Mouse (Mus musculus): ENCODE measurements around the gene Phf24. TPM values are rescaled to one million over a fixed set of nuclear protein-coding genes. Genes with fewer than 3 reads are reported as not detected.

Phf24 gene
- total and polyA plus RNA-seq, 3 experiments: 0.31 to 0.92 TPM; not detected in 1

- H3K9me3 ChIP-seq (replicated peaks; ENCODE audit: insufficient read depth, low read length): no peaks in the 10 kb centered on the region
- no peaks in the 10 kb centered on the region for H3K4me1 ChIP-seq (ENCODE audit: control insufficient read depth in 1 of 2, insufficient read depth in 2 of 2, low read length in 2 of 2)
- TF ChIP-seq ZC3H11A (IDR thresholded peaks at IDR 0.05; ENCODE audit: low read depth, low read length): peak; percentile 64
- TF ChIP-seq CTCF (IDR thresholded peaks at IDR 0.05 in 2 of 3, conservative IDR thresholded peaks at IDR 0.05 in 1 of 3; ENCODE audit: control insufficient read depth in 1 of 3, insufficient read depth in 1 of 3, low read depth in 2 of 3, low read length in 3 of 3, poor library complexity in 1 of 3, severe bottlenecking in 1 of 3): peak; percentile 62 to 83 (median 82)
- no peak for TF ChIP-seq MAFK (IDR thresholded peaks at IDR 0.05; ENCODE audit: borderline replicate concordance, low read depth, low read length)
- TF ChIP-seq RAD21 (IDR thresholded peaks at IDR 0.05; ENCODE audit: low read depth, low read length): peak; percentile 69
- TF ChIP-seq CHD1 (IDR thresholded peaks at IDR 0.05; ENCODE audit: low read depth, low read length): no peak
- TF ChIP-seq SMC3 (IDR thresholded peaks at IDR 0.05; ENCODE audit: low read depth, low read length): peak; percentile 83
- no peak overlapping the region for H3K9ac ChIP-seq (ENCODE audit: control insufficient read depth, low read depth, low read length, poor library complexity, severe bottlenecking)
- no peak overlapping the region for H3K27ac ChIP-seq (ENCODE audit: control insufficient read depth, low read depth, low read length)
- peak; percentile 89 for DNase-seq (ENCODE audit: low read depth, low spot score)
- no peaks in the 10 kb centered on the region for H3K79me2 ChIP-seq (ENCODE audit: control insufficient read depth, insufficient read depth, low read length, poor library complexity)
- no peaks in the 10 kb centered on the region for H3K27me3 ChIP-seq (ENCODE audit: control insufficient read depth in 1 of 2, insufficient read depth in 2 of 2, low read length in 2 of 2)
- H3K36me3 ChIP-seq (ENCODE audit: control insufficient read depth in 1 of 2, insufficient read depth in 2 of 2, low read length in 2 of 2): no peaks in the 10 kb centered on the region
- no peak overlapping the region for H3K4me3 ChIP-seq (ENCODE audit: control insufficient read depth in 1 of 2, insufficient read depth in 1 of 2, low read depth in 2 of 2, low read length in 2 of 2)
Observed at GRCm38 (mm10) chr4:42965039-42965719, 48.7 kb downstream of the Phf24 start.

- no peak for TF ChIP-seq ELF1 (IDR thresholded peaks at IDR 0.05; ENCODE audit: low read depth, low read length)
- Histone ChIP-seq H3K9ac (ENCODE audit: control insufficient read depth, low read depth, low read length, poor library complexity, severe bottlenecking) (no peak within 1 kb of the TSS), H3K36me3 (ENCODE audit: control insufficient read depth in 1 of 2, insufficient read depth in 2 of 2, low read length in 2 of 2) (no peaks in the 10 kb centered on the region), H3K9me3 (replicated peaks; ENCODE audit: insufficient read depth, low read length) (no peaks in the 10 kb centered on the region), H3K4me1 (ENCODE audit: control insufficient read depth in 1 of 2, insufficient read depth in 2 of 2, low read length in 2 of 2) (no peaks in the 10 kb centered on the region), H3K27me3 (ENCODE audit: control insufficient read depth in 1 of 2, insufficient read depth in 2 of 2, low read length in 2 of 2) (no peaks in the 10 kb centered on the region), H3K27ac (ENCODE audit: control insufficient read depth, low read depth, low read length) (no peak within 1 kb of the TSS), H3K79me2 (ENCODE audit: control insufficient read depth, insufficient read depth, low read length, poor library complexity) (no peaks in the 10 kb centered on the region), H3K4me3 (ENCODE audit: control insufficient read depth in 1 of 2, insufficient read depth in 1 of 2, low read depth in 2 of 2, low read length in 2 of 2) (no peak within 1 kb of the TSS)
- no peak for DNase-seq (ENCODE audit: low read depth, low spot score)
Observed at GRCm38 (mm10) chr4:42969304-42969703, 52.8 kb downstream of the Phf24 start, which contains the start of gene 1700022I11Rik. Gene 1700022I11Rik, plus strand, starts transcription at chr4:42969604.

GRCm38 (mm10) chr4:42972952-42973351, 56.5 kb downstream of the Phf24 start:
- no peaks in the 10 kb centered on the region for H3K27me3 ChIP-seq (ENCODE audit: control insufficient read depth in 1 of 2, insufficient read depth in 2 of 2, low read length in 2 of 2)
- H3K36me3 ChIP-seq (ENCODE audit: control insufficient read depth in 1 of 2, insufficient read depth in 2 of 2, low read length in 2 of 2): peaks cover 1 to 2% of the 10 kb centered on the region in 2 experiments; a peak in 2 of 4 replicates
- H3K9me3 ChIP-seq (replicated peaks; ENCODE audit: insufficient read depth, low read length): no peaks in the 10 kb centered on the region
- TF ChIP-seq RAD21 (IDR thresholded peaks at IDR 0.05; ENCODE audit: low read depth, low read length) (no peak), MAX (IDR thresholded peaks at IDR 0.05; ENCODE audit: low read length) (no peak), UBTF (IDR thresholded peaks at IDR 0.05; ENCODE audit: borderline replicate concordance, insufficient read depth, low read depth, low read length) (no peak), GABPA (IDR thresholded peaks at IDR 0.05; ENCODE audit: low read depth, low read length) (no peak), USF2 (IDR thresholded peaks at IDR 0.05; ENCODE audit: borderline replicate concordance in 1 of 2, insufficient read depth in 1 of 2, low read depth in 1 of 2, low read length in 2 of 2) (no peak), ETS1 (IDR thresholded peaks at IDR 0.05; ENCODE audit: low read depth, low read length) (no peak), MAFK (IDR thresholded peaks at IDR 0.05; ENCODE audit: borderline replicate concordance, low read depth, low read length) (no peak), TCF12 (IDR thresholded peaks at IDR 0.05; ENCODE audit: low read depth, low read length) (no peak), TAL1 (IDR thresholded peaks at IDR 0.05; ENCODE audit: low read length) (no peak), NRF1 (IDR thresholded peaks at IDR 0.05; ENCODE audit: insufficient read depth, low read depth, low read length, poor library complexity, severe bottlenecking) (no peak), ZNF384 (IDR thresholded peaks at IDR 0.05; ENCODE audit: low read depth, low read length) (no peak), MAZ (IDR thresholded peaks at IDR 0.05; ENCODE audit: low read depth, low read length) (no peak), ZMIZ1 (IDR thresholded peaks at IDR 0.05; ENCODE audit: low read depth, low read length) (no peak), POLR2AphosphoS5 (IDR thresholded peaks at IDR 0.05; ENCODE audit: borderline replicate concordance, low read depth, low read length) (no peak), CTCF (IDR thresholded peaks at IDR 0.05 in 2 of 3, conservative IDR thresholded peaks at IDR 0.05 in 1 of 3; ENCODE audit: control insufficient read depth in 1 of 3, insufficient read depth in 1 of 3, low read depth in 2 of 3, low read length in 3 of 3, poor library complexity in 1 of 3, severe bottlenecking in 1 of 3) (no peak)
- no peaks in the 10 kb centered on the region for H3K79me2 ChIP-seq (ENCODE audit: control insufficient read depth, insufficient read depth, low read length, poor library complexity)
- H3K27ac ChIP-seq (ENCODE audit: control insufficient read depth, low read depth, low read length): no peak overlapping the region
- no peak overlapping the region for H3K4me3 ChIP-seq (ENCODE audit: control insufficient read depth in 1 of 2, insufficient read depth in 1 of 2, low read depth in 2 of 2, low read length in 2 of 2)
- H3K4me1 ChIP-seq (ENCODE audit: control insufficient read depth in 1 of 2, insufficient read depth in 2 of 2, low read length in 2 of 2): no peaks in the 10 kb centered on the region
- no peak overlapping the region for H3K9ac ChIP-seq (ENCODE audit: control insufficient read depth, low read depth, low read length, poor library complexity, severe bottlenecking)
- DNase-seq (ENCODE audit: low read depth, low spot score): no peak

Measured in MEL (cell line).